Mouse (Mus musculus): ENCODE data around the gene Ctsll3. TPM values are rescaled to one million over a fixed set of nuclear protein-coding genes. Genes with fewer than 3 reads are reported as not detected.

The Ctsll3 gene
- total and polyA plus RNA-seq, 2 experiments from 2014 or later, result not detected

DNA sequence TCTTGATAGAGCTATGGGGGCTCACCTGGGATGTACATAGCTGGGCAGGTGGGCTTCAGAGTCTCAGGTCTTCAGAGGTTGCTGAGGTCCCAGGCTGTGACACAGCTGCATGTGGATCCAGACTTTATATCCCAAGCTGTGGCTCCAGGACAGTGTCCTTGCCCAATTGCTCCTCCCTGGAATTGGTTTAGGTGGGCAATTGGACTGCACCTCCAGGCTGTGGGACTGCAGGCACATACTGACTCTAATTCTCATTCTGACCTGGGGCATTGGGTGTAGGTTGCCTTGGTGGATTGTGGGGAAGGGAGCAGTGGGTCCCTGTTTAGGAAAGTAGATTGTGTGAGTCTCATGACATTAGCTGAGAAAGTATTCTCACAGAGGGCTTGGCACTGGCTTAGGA lies 16.4 kb downstream of the Ctsll3 start, which contains the start of gene BC051665:
BC051665 (minus strand) TSS at position 101 of the 400 bp plus-strand sequence.
- TF ChIP-seq CTCF (IDR thresholded peaks at IDR 0.05), result no peak
- no peaks in the 10 kb centered on the region for H3K4me1 ChIP-seq (ENCODE audit: insufficient read depth, low read length)
- DNase-seq (ENCODE audit: low spot score), result no peak
- H3K27me3 ChIP-seq (ENCODE audit: insufficient read depth, low read length), result no peaks in the 10 kb centered on the region
- no peak within 1 kb of the TSS for H3K9ac ChIP-seq (replicated peaks; ENCODE audit: low read length, poor library complexity, severe bottlenecking)
- H3K9me3 ChIP-seq (ENCODE audit: low read length), result no peaks in the 10 kb centered on the region
- no peak within 1 kb of the TSS for H3K4me2 ChIP-seq (ENCODE audit: low read depth, low read length, poor library complexity, severe bottlenecking)
- H3K4me3 ChIP-seq (ENCODE audit: low read depth, low read length), result no peak within 1 kb of the TSS
- H3K27ac ChIP-seq (ENCODE audit: low read depth, low read length), result no peak within 1 kb of the TSS
- no peak for ATAC-seq (ENCODE audit: low FRiP score)
- no peaks in the 10 kb centered on the region for H3K36me3 ChIP-seq (ENCODE audit: insufficient read depth, low read length)

DNA sequence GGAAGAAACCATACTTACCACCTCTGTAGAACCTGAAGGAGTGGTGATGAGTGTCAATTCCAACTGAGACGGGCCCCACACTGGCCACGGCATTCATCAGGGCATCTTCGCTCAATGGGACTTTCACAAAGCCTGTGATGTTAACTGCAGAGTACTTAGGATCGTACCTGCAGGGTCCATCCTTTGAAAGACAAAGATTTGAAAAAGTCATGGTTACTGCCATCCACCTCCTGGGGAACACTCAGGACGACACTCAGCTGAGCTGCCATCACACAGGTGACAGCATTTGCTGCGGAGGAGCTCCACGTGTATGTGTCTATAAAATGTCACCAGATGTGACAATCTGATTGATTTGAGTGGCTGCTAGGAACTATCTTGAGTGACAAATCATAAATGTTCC lies 19.3 kb downstream of the Ctsll3 start:
- H3K36me3 ChIP-seq (ENCODE audit: insufficient read depth, low read length), result no peaks in the 10 kb centered on the region
- no peak for TF ChIP-seq CTCF (IDR thresholded peaks at IDR 0.05)
- H3K4me2 ChIP-seq (ENCODE audit: low read depth, low read length, poor library complexity, severe bottlenecking), result no peak overlapping the region
- no peaks in the 10 kb centered on the region for H3K4me1 ChIP-seq (ENCODE audit: insufficient read depth, low read length)
- DNase-seq (ENCODE audit: low spot score) (no peak), ATAC-seq (ENCODE audit: low FRiP score) (no peak)
- no peak overlapping the region for H3K4me3 ChIP-seq (ENCODE audit: low read depth, low read length)
- H3K27me3 ChIP-seq (ENCODE audit: insufficient read depth, low read length), result no peaks in the 10 kb centered on the region
- H3K9me3 ChIP-seq (ENCODE audit: low read length), result no peaks in the 10 kb centered on the region
- H3K27ac ChIP-seq (ENCODE audit: low read depth, low read length), result no peak overlapping the region
- no peak overlapping the region for H3K9ac ChIP-seq (replicated peaks; ENCODE audit: low read length, poor library complexity, severe bottlenecking)
- WGBS, result 89% methylated on average over 7 of the region's 7 CpGs

DNA sequence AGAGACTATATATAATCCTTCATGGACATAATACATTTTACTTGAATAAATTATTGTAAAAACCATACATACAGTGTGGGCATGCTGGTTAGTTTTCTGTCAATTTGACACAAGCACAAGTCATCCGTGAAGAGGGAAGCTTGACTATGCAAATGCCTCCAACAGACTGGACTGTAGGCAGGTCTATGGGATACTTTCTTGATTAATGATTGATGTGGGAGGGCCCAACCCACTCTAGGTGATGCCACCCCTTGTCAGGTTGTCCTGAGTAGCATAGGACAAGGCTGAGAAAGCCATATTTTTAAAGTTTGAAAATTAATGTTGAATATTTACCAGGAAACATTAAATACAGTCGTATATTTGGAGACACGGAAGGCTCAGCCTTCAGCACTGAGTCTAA lies 22.1 kb downstream of the Ctsll3 start:
- WGBS, result 85% methylated on average over 3 of the region's 3 CpGs
- no peak for TF ChIP-seq CTCF (IDR thresholded peaks at IDR 0.05)
- H3K36me3 ChIP-seq (ENCODE audit: insufficient read depth, low read length), result no peaks in the 10 kb centered on the region
- H3K4me1 ChIP-seq (ENCODE audit: insufficient read depth, low read length), result no peaks in the 10 kb centered on the region
- DNase-seq (ENCODE audit: low spot score) (no peak), ATAC-seq (ENCODE audit: low FRiP score) (no peak)
- H3K9me3 ChIP-seq (ENCODE audit: low read length), result no peaks in the 10 kb centered on the region
- no peak overlapping the region for H3K9ac ChIP-seq (replicated peaks; ENCODE audit: low read length, poor library complexity, severe bottlenecking)
- no peak overlapping the region for H3K4me3 ChIP-seq (ENCODE audit: low read depth, low read length)
- no peaks in the 10 kb centered on the region for H3K27me3 ChIP-seq (ENCODE audit: insufficient read depth, low read length)
- no peak overlapping the region for H3K27ac ChIP-seq (ENCODE audit: low read depth, low read length)
- H3K4me2 ChIP-seq (ENCODE audit: low read depth, low read length, poor library complexity, severe bottlenecking), result no peak overlapping the region

DNA sequence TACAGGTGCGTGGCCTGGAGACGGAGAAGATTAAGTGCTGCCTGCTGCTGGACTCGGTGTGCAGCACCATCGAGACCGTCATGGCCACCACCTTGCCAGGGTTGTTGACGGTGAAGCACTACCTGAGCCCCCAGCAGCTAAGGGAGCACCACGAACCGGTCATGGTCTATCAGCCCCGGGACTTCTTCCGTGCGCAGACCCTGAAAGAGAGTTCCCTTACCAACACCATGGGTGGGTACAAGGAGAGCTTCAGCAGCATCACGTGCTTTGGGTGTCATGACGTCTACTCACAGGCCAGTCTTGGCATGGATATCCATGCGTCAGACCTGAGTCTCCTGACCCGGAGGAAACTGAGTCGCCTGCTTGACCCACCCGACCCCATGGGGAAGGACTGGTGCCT lies 41.5 kb downstream of the Ctsll3 start:
- no peak for TF ChIP-seq CTCF (IDR thresholded peaks at IDR 0.05)
- Histone ChIP-seq H3K36me3 (ENCODE audit: insufficient read depth, low read length) (peaks cover 41% of the 10 kb centered on the region), H3K27ac (ENCODE audit: low read depth, low read length) (no peak overlapping the region), H3K27me3 (ENCODE audit: insufficient read depth, low read length) (no peaks in the 10 kb centered on the region), H3K4me1 (ENCODE audit: insufficient read depth, low read length) (no peaks in the 10 kb centered on the region), H3K4me3 (ENCODE audit: low read depth, low read length) (no peak overlapping the region), H3K4me2 (ENCODE audit: low read depth, low read length, poor library complexity, severe bottlenecking) (no peak overlapping the region), H3K9me3 (ENCODE audit: low read length) (no peaks in the 10 kb centered on the region), H3K9ac (replicated peaks; ENCODE audit: low read length, poor library complexity, severe bottlenecking) (no peak overlapping the region)
- 97% methylated on average over 17 of the region's 17 CpGs for WGBS
- DNase-seq (ENCODE audit: low spot score), result no peak
- ATAC-seq (ENCODE audit: low FRiP score), result no peak

DNA sequence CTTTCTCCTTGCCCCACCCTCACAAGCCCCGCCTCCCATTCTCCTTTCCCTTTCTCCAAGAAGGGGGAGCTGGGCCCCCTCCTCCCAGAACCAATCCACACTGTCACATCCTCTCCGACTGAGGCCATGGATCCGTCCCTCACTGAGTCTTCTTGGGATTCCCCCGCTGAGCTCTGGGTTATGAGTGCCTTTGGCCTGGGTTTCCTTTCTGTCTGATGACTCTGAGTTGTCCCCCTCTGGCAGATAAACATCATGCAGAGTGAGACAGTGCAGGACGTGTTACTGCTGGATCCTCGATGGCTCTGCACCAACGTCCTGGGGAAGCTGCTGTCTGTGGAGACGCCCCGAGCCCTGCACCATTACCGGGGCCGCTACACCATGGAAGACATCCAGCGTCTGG lies 42.3 kb downstream of the Ctsll3 start:
- Histone ChIP-seq H3K4me3 (ENCODE audit: low read depth, low read length) (no peak overlapping the region), H3K9me3 (ENCODE audit: low read length) (no peaks in the 10 kb centered on the region), H3K4me1 (ENCODE audit: insufficient read depth, low read length) (no peaks in the 10 kb centered on the region), H3K9ac (replicated peaks; ENCODE audit: low read length, poor library complexity, severe bottlenecking) (no peak overlapping the region), H3K36me3 (ENCODE audit: insufficient read depth, low read length) (peaks cover 44% of the 10 kb centered on the region), H3K27ac (ENCODE audit: low read depth, low read length) (no peak overlapping the region), H3K27me3 (ENCODE audit: insufficient read depth, low read length) (no peaks in the 10 kb centered on the region), H3K4me2 (ENCODE audit: low read depth, low read length, poor library complexity, severe bottlenecking) (no peak overlapping the region)
- no peak for ATAC-seq (ENCODE audit: low FRiP score)
- no peak for TF ChIP-seq CTCF (IDR thresholded peaks at IDR 0.05)
- 94% methylated on average over 12 of the region's 12 CpGs for WGBS
- DNase-seq (ENCODE audit: low spot score), result no peak

DNA sequence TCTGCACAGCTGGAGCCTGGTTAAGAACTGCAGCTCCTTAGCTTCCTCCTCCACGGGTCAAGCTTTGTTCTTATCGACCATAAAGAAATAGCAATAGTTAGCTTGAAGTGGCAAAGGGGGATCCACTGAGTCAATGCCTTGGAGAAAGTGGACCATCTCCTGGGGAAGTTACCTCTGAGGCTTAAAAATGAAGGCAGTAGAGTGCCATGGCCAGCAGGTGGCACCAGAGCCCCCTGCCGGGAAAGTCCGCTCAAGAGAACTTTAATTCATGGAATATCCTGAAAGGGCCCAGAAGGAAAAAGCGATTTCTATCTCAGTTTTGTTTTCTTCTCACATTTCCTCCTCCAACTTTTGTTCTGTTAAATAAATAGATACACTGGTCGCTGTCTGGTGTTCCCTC lies 43.5 kb downstream of the Ctsll3 start:
- no peaks in the 10 kb centered on the region for H3K4me1 ChIP-seq (ENCODE audit: insufficient read depth, low read length)
- no peaks in the 10 kb centered on the region for H3K9me3 ChIP-seq (ENCODE audit: low read length)
- H3K4me3 ChIP-seq (ENCODE audit: low read depth, low read length), result no peak overlapping the region
- H3K36me3 ChIP-seq (ENCODE audit: insufficient read depth, low read length), result peaks cover 50% of the 10 kb centered on the region
- H3K9ac ChIP-seq (replicated peaks; ENCODE audit: low read length, poor library complexity, severe bottlenecking), result no peak overlapping the region
- peak; percentile 89 for TF ChIP-seq CTCF (IDR thresholded peaks at IDR 0.05)
- no peak overlapping the region for H3K27ac ChIP-seq (ENCODE audit: low read depth, low read length)
- peak; percentile 63 for DNase-seq (ENCODE audit: low spot score)
- H3K27me3 ChIP-seq (ENCODE audit: insufficient read depth, low read length), result no peaks in the 10 kb centered on the region
- H3K4me2 ChIP-seq (ENCODE audit: low read depth, low read length, poor library complexity, severe bottlenecking), result no peak overlapping the region
- ATAC-seq (ENCODE audit: low FRiP score), result no peak
- 36% methylated on average over 6 of the region's 6 CpGs for WGBS

Data from midbrain, postnatal 0 days (tissue).